Mouse (Mus musculus) left cerebral cortex, adult 2 months (tissue): ENCODE data around the gene Skiv2l. TPM values are rescaled to one million over a fixed set of nuclear protein-coding genes. Genes with fewer than 3 reads are reported as not detected.
"Not testable (repeated sequence)": the region's sequence is repeated elsewhere in the genome, so short reads cannot be mapped to it uniquely, and the experiment has no call there.

Source experiments
- DNase-seq, 2 experiments: peaks; one replicate each; pipeline ENCODE4 v3.0.0; 2021 to 2022; ENCODE audit warnings: low spot score in 2 of 2, mixed read lengths in 1 of 2; ENCODE audit errors: extremely low spot score in 1 of 2
- H3K27ac ChIP-seq: fragments of 200-600 bp; 2 replicates; pipeline ENCODE4 v1.8.1; 2022
- H3K4me3 ChIP-seq: fragments of 200-600 bp; 2 replicates; pipeline ENCODE4 v1.8.1; 2022
- CTCF ChIP-seq: fragments of 200-600 bp; IDR thresholded peaks from 2 replicates; pipeline ENCODE4 v1.8.1; 2022; ENCODE audit warnings: antibody characterized with exemption, mild to moderate bottlenecking, moderate library complexity
- intact Hi-C: fragments of 180-260 bp; cut with DNase I; formaldehyde crosslinking; loops from one replicate; pipeline ENCODE4 v1.15.1; 2025
- total RNA-seq, 2 experiments: library from RNA; stranded (reverse); gene quantifications; 2 replicates each; pipeline ENCODE4 v1.2.3; 2021

Gene Skiv2l
- total RNA-seq, 2 experiments from 2014 or later: 70.1 to 70.4 TPM

DNA sequence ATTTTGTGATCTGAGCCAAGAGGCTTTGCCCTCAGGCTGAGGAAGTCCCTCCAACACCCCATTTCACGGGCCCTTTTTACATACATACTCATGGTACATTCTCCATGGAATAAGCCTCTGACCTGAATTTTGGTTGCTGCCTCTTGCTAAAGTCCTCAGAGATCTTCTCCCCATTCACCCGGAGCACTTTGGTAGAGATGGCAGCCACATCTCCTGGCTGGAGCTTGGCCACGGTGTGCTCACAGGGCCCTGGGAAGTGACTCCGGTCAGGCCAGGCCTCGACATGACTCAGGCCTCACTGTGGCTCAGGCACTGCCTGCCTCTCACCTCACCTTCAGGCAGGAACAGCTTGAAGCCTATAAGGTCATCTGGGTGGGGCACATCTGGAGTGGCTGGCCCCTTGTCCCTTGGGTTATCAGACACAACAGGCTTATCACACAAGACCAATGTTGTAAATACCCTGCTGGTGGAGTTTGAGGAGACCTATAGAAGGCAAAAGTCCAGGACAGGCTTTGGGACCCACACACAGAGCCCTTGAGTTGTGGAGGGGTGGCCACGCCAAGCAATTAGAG lies 9.2 kb downstream of the Skiv2l start:
- intact Hi-C loops: no loop called here

DNA sequence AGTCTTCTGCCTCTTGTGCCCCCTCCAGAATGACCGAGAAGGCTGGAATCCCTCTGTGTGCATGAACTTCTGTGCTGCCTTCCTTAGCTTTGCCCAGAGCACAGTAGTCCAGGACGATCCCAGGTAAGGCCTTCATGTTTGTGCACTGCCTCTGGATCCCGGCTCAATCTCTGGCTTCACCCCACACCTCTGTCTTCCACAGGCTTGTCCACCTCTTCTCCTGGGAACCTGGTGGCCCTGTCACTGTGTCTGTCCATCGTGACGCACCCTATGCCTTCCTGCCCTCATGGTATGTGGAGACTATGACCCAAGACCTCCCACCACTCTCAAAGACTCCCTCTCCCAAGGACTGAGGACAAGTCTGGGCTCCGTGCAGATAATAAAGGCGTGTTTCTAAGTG lies 11.2 kb downstream of the Skiv2l start:
- no peak for TF ChIP-seq CTCF
- intact Hi-C loops: loop anchor here (5.0 kb wide), 2 partner anchors 144 to 404 kb away; partner anchors contain the start of genes Ddx39b and Lsm2
- no peak for DNase-seq

More for the DNA sequence above, 9.2 kb downstream of the Skiv2l start:
- H3K4me3 ChIP-seq: no peak overlapping the region
- no peak overlapping the region for H3K27ac ChIP-seq
- DNase-seq: no peak
- TF ChIP-seq CTCF: no peak

DNA sequence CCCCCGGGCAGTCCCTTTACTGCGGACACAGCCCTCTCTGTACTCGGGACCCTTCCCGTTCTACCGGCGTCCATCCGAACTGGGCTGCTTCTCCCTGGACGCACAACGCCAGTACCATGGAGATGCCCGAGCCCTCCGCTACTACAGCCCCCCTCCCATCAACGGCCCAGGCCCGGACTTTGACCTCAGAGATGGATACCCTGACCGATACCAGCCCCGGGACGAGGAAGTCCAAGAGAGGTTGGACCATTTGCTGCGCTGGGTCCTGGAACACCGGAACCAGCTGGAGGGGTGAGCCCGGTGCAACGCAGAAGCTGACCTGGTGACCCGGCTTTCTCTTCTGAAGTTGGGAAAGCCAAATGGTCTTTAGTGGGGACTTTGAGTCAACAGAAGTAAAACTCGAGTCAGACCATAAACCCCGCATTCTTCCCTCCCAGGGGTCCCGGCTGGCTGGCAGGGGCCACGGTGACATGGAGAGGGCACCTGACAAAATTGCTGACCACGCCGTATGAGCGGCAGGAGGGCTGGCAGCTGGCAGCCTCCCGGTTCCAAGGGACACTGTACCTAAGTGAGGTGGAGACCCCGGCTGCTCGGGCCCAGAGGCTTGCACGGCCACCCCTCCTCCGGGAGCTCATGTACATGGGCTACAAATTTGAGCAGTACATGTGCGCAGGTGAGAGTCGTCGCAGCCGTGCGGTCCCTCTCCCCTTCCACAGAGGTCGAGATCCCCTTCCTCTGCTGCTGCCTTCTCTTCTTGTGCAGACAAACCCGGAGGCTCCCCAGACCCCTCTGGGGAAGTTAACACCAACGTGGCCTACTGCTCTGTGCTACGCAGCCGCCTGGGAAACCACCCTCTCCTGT lies 12.3 kb downstream of the Skiv2l start:
- Histone ChIP-seq H3K4me3 (peak overlapping the region; percentile 68), H3K27ac (peak overlapping the region; percentile 82)
- DNase-seq: no peak
- TF ChIP-seq CTCF: no peak
- intact Hi-C loops: loop anchor here (5.0 kb wide), 2 partner anchors 145 to 405 kb away; partner anchors contain the start of genes Ddx39b and Lsm2

More for the DNA sequence above, 11.2 kb downstream of the Skiv2l start:
- Histone ChIP-seq H3K27ac (no peak overlapping the region), H3K4me3 (no peak overlapping the region)

DNA sequence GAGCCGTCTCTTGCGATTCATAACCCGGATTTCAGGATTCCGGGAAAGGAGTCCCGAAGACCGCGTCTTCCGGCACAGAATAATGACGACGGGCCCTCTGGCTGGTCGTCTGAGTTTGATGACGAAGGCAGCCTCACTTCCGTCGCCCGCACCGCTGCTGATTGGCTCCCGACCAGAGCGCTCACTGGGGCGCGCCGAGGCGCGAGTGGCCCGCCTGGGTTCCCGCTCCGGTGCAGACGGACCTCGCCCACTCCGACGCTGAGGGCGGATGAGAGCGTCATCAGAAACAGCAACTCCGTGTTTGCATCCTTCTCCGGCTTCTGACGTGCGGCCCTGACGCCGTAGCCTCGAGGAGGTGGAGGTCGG lies 13.2 kb downstream of the Skiv2l start, which contains the start of the genes Stk19 and Dxo:
Stk19 (minus strand) TSS at position 90 of the 366 bp plus-strand sequence.
Dxo (plus strand) TSS at position 164 of the 366 bp plus-strand sequence.
- TF ChIP-seq CTCF: no peak
- Histone ChIP-seq H3K4me3 (peak within 1 kb of the TSS; percentile 68), H3K27ac (peak within 1 kb of the TSS; percentile 82)
- peak; percentile 98 for DNase-seq
- intact Hi-C loops: loop anchor here (1.0 to 5.0 kb wide), 3 partner anchors 13 to 405 kb away; partner anchors contain the start of genes Ddx39b, Lsm2, Nelfe and Skiv2l

DNA sequence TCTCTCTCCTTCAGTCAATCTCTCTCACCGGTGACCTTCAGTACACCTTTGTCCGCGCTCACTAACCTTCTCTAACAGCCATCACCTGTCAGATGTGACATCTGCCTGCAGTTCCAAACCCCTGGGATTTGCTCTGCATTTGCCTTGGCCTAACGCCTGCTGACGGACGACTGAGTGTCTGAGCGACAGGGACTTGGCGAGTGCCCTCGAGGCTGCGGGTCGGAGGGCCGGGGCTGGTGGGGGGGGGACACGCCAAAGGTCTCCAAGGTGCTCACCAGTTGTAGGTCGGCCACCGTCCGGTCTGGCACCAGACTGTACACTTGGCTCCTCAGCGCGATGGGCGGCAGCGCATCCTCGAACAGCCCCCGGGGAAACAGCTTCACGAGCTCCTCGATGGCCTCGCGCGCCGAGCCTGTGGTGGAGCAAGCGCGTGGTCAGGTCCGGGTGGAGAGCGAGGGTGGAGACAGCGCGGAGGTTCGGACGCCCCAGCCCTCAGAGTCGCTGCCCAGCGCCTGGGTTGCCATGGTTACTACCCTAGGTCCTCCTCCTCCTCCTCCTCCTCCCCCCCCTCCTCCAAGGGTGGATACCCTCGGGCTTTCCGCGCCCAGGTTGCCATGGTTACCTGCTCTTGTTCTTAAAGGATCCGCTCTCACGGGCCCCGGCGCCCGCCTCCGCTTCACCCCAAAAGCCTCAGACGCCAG lies 13.7 kb downstream of the Skiv2l start:
- TF ChIP-seq CTCF: no peak
- intact Hi-C loops: loop anchor here (1.0 to 5.0 kb wide), 3 partner anchors 14 to 406 kb away; partner anchors contain the start of genes Ddx39b, Lsm2, Nelfe and Skiv2l
- DNase-seq: no peak
- H3K27ac ChIP-seq: peak overlapping the region; percentile 82
- peak overlapping the region; percentile 68 for H3K4me3 ChIP-seq

DNA sequence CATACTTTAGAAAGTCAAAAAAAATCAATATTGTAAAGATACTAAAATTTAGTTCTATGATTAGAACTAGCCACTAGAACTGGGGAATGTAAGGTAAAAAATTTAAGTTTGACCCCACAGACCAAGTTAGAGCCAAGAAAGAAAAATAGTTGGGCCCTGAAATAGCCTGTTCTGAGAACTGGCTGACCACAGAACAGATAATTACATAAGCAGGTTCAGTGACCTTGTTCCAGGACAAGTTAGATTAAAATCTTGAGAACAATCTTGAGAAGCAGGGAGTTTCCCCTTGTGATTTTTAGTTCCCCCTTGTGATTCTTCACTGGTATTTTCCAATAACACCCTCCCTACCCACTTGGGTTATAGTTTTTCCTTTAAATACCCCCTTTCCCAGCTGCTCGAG lies 19.2 kb downstream of the Skiv2l start:
- H3K4me3 ChIP-seq, H3K27ac ChIP-seq, DNase-seq, intact Hi-C loops: not testable (repeated sequence)

DNA sequence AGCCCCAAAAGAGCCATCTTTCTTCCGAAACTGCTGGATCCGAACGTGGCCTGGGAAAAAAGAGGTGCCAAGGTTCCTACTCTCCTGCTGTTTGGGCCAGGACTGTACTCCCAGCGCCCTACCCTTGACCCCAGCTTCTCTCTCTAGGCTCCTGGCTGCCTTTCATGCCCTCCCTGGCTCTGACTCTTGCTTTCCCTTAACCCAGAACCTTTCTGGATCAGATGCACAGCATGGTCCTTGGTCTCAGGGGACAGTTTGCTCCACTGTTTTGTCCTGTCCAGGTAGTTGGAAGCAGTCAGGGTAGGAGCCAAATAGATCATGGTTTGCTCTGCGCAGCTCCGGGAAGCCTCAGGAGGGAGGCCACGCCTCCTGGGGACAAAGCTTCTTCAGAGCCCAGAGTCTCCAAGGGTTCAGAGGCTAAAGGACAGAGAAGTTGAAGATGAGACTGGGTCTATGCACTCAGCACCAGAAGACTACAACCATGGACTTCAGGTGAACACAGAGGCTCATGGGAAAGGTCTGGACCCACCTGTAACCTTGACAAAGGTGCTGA lies 35.1 kb downstream of the Skiv2l start:
- no peak for DNase-seq
- Histone ChIP-seq H3K4me3 (no peak overlapping the region), H3K27ac (no peak overlapping the region)
- intact Hi-C loops: loop anchor here (5.0 kb wide), 1 partner anchor 163 kb away; no protein-coding TSS in a partner anchor
- TF ChIP-seq CTCF: no peak

DNA sequence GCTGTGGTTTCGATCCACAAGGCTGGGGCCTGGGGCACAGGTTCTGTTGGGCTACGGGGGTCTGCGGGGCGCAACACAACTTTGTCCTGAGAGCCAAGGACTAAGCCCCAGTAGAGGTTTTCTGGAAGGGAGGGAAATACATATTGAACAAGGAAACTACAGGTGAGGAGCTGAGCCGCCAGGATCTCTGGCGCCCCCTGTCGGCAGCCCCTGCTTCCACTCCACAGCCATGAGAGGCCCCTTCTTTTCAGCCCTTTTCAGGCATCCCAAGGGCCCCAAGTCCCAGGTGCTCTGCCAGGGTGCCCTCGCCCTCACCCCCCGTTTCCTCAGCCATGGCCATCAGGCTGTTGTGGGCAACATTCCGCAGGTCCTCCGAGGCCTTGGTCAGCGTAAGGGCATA lies 36.3 kb downstream of the Skiv2l start:
- peak; percentile 33 to 57 for DNase-seq
- H3K27ac ChIP-seq, H3K4me3 ChIP-seq: not testable (repeated sequence)
- peak; percentile 82 for TF ChIP-seq CTCF
- intact Hi-C loops: loop anchor here (5.0 kb wide), 1 partner anchor 161 kb away; no protein-coding TSS in a partner anchor

DNA sequence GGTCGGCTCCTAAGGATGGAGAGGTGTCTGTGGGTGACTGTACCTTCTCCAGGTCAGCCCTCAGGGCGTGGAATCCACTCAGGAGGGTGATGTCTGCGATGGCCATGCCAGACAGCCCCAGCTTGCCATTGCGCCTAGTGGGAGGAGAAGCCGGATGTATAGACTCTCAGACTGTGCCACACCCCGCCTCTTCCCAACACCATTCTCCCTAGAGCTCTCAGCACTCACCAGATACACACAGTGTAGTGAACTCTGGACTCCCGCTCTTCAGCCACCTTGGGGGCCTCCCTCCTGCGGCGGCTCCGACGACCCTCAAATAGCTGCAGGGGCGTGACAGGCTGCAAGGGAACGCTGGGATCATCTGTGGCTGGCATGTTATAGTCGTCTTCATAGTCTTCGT lies 38.7 kb downstream of the Skiv2l start:
- no peak for DNase-seq
- no peak for TF ChIP-seq CTCF
- Histone ChIP-seq H3K4me3 (no peak overlapping the region), H3K27ac (no peak overlapping the region)
- intact Hi-C loops: loop anchor here (5.0 kb wide), 1 partner anchor 159 kb away; no protein-coding TSS in a partner anchor

DNA sequence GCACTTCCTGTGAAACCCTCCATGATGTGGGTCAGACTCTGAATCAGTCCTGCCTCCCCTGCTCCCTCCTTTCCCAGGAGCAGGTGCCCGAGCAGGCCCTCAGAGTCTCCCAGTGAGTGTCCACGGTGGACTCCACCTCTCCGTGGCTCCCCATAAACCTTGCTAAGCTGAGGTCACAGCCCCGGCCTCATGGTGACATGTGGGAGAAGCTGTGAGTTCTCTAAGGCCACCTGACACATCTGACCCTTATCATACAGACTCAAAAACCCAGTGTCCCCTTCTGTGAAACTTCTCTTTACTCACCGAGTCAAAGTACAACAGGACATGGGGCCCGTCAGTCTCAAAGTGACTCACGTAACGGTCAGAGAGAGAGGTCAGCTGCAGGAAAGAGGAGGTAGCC lies 39.2 kb downstream of the Skiv2l start:
- not testable (repeated sequence) for H3K27ac ChIP-seq, DNase-seq, H3K4me3 ChIP-seq
- intact Hi-C loops: loop anchor here (5.0 kb wide), 1 partner anchor 159 kb away; no protein-coding TSS in a partner anchor

DNA sequence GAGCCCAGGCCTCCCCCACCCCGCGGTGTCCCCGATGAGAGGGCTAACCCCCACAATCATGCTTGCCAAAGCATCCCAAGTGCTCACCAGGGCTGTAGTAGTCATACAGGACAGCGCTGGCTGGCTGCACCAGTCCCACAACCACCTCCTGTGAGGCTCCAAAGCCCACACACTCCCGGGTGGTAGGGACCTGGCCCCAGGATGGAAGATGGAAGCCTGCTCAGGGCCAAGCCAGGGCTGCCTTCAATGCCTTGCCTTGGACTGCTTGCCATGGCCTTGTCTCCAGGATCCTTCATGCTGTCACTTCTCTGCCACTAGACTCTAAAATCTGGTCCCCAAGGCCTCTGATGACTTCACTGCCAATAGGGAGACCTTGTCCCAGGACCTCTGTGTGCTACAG lies 39.6 kb downstream of the Skiv2l start:
- intact Hi-C loops: loop anchor here (5.0 kb wide), 1 partner anchor 158 kb away; no protein-coding TSS in a partner anchor
- H3K4me3 ChIP-seq, H3K27ac ChIP-seq, DNase-seq: not testable (repeated sequence)
